Mouse (Mus musculus) left cerebral cortex, adult 8-10 months (tissue): ENCODE data around the gene Snapc2. TPM values are rescaled to one million over a fixed set of nuclear protein-coding genes. Genes with fewer than 3 reads are reported as not detected.

Source experiments
- DNase-seq, 2 experiments: peaks; one replicate each; pipeline ENCODE4 v3.0.0; 2022; ENCODE audit warnings: low spot score in 2 of 2
- total RNA-seq, 4 experiments: library from RNA; stranded (reverse); gene quantifications; 2 replicates each; pipeline ENCODE4 v1.2.4; 2022

Gene Snapc2
- 10 to 100 TPM; 36.2 to 40.5 (median 39.0) TPM for total RNA-seq

GRCm38 (mm10) chr8:4252934-4253841 lies at the start of gene Snapc2:
TSS of gene Snapc2 (plus strand) at chr8:4253080.
- peak; percentile 91 to 93 for DNase-seq

GRCm38 (mm10) chr8:4205246-4206123 lies 47.4 kb upstream of the Snapc2 start:
- no peak for DNase-seq

GRCm38 (mm10) chr8:4206182-4207015 lies 46.5 kb upstream of the Snapc2 start:
- peak; percentile 32 to 54 for DNase-seq

GRCm38 (mm10) chr8:4207016-4207350 lies 45.9 kb upstream of the Snapc2 start:
- no peak for DNase-seq

- DNase-seq: no peak
These were observed 41.8 kb upstream of the Snapc2 start for GRCm38 (mm10) chr8:4211097-4211496.

- DNase-seq: no peak
These were observed 40.1 kb upstream of the Snapc2 start for GRCm38 (mm10) chr8:4212809-4213209.

- no peak for DNase-seq
These were observed 39.5 kb upstream of the Snapc2 start for GRCm38 (mm10) chr8:4213210-4214005.

- peak in 1 of 2 experiments; percentile 47 for DNase-seq
These were observed 38.6 kb upstream of the Snapc2 start for GRCm38 (mm10) chr8:4214006-4214980.

GRCm38 (mm10) chr8:4216296-4216695 lies 36.6 kb upstream of the Snapc2 start:
- DNase-seq: no peak

- peak in 1 of 2 experiments; percentile 62 for DNase-seq
These were observed 35.9 kb upstream of the Snapc2 start, which contains the start of gene Prr36 for GRCm38 (mm10) chr8:4216791-4217621. TSS of gene Prr36 (minus strand) at chr8:4217459.

GRCm38 (mm10) chr8:4219617-4220016 lies 33.3 kb upstream of the Snapc2 start:
- peak in 1 of 2 experiments; percentile 50 for DNase-seq

GRCm38 (mm10) chr8:4222059-4222458 lies 30.8 kb upstream of the Snapc2 start:
- no peak for DNase-seq

- DNase-seq: no peak
These were observed 26.6 kb upstream of the Snapc2 start for GRCm38 (mm10) chr8:4226323-4226722.

GRCm38 (mm10) chr8:4226739-4227347 lies 26.0 kb upstream of the Snapc2 start, which contains the start of gene Lrrc8e:
TSS of gene Lrrc8e (plus strand) at chr8:4226827.
- no peak for DNase-seq

- no peak for DNase-seq
These were observed 25.0 kb upstream of the Snapc2 start for GRCm38 (mm10) chr8:4227919-4228318.

- DNase-seq: no peak
These were observed 23.1 kb upstream of the Snapc2 start for GRCm38 (mm10) chr8:4229784-4230183.

GRCm38 (mm10) chr8:4230612-4231351 lies 22.1 kb upstream of the Snapc2 start:
- no peak for DNase-seq
